Mouse (Mus musculus) kidney, adult 18-20 months (tissue): ENCODE data around the gene Cd300ld2.
A peak's percentile ranks its signal among the peaks of the same experiment; 100 is the strongest.
"Not testable (repeated sequence)": the region's sequence is repeated elsewhere in the genome, so short reads cannot be mapped to it uniquely, and the experiment has no call there.

Source experiments
- DNase-seq: peaks from one replicate; pipeline ENCODE4 v3.0.0; 2021

The Cd300ld2 gene

DNA sequence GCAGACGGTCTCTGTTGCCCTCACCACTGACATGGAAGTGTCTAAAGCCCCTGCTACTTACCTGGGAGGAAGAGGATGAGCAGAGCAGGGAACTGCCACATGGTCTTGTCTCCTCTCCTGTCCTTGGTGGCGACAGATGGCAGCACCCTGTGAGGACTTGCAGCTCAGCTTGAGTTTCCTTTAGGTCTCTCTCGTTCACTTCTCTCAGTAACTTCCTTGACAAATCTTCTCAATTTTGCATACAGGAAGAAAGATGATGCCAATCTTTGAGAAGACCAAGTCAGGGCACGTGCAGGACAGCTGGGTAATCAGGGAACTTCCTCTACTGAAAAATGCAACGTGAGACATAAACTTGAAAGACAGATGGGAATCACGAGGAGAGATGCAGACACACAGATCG, at the start of gene Cd300ld2:
Gene Cd300ld2, minus strand, starts transcription at position 101 of the 400 bp plus-strand sequence.
- DNase-seq: not testable (repeated sequence)

DNA sequence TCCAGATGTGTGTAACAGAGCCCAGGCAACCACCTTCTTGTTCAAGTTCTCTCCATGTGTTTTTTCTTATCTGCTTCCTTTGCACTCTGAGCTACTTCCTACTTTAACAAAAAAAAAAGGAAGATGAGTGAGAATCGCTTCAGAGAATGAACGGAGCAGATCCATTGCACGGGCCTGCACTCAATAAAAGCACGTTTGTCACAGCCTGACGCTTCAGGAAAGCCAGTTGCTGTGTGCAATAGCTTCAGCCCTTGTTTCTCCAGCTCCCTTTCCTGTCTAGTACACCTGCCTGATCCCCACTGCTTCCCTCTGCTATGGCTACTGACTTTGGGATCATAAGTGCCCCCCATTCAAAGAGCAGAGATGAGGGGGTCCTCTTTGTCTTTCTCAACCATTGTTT, 46.1 kb upstream of the Cd300ld2 start, which contains the start of gene Cd300e:
Gene Cd300e, minus strand, starts transcription at position 101 of the 400 bp plus-strand sequence.
- DNase-seq: no peak

DNA sequence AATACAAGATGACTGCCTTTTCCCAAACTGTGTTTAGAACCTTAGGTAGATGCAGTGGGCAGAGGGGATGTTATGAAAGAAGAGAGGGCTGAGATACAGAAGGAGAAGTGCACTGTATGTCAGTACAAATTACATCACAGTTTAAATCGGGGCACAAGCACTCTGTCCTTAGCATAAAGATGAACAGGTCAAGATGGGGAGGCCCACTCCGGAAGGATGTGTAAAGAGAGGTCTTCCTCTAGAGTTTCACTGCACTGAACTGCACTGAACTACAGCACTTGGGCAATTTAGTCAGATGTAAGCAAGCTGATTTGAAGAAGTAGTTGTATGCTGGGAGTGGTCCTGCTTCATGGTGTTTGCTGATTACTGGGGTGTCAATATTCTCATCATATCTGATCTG, 43.8 kb upstream of the Cd300ld2 start:
- DNase-seq: no peak

- DNase-seq: no peak
Measured at GRCm38 (mm10) chr11:115058701-115059100, 42.7 kb upstream of the Cd300ld2 start.

DNA sequence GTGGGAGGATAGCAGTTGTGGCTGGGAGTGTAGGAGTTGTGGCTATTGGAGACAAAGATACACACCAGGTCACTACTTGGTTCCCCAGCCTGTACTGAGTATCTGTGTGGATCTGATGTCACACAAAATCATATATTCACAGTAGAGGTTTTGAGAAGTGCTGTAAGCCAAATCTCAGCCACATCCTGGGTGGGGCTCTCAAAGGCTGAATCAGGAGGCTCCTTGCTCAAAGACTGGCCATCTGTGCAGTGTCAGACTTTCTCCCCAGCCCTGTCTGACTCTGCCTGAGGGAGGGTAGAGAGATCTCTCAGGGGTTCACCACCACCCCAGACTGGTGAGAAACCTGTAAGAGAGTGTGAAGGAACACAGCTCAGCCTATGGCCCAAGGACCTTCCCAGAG, 38.5 kb upstream of the Cd300ld2 start:
- DNase-seq: no peak

GRCm38 (mm10) chr11:115052991-115053390, 37.0 kb upstream of the Cd300ld2 start:
- DNase-seq: no peak

GRCm38 (mm10) chr11:115052206-115052605, 36.2 kb upstream of the Cd300ld2 start:
- DNase-seq: peak; percentile 33

GRCm38 (mm10) chr11:115049282-115049895, 33.4 kb upstream of the Cd300ld2 start:
- DNase-seq: no peak

DNA sequence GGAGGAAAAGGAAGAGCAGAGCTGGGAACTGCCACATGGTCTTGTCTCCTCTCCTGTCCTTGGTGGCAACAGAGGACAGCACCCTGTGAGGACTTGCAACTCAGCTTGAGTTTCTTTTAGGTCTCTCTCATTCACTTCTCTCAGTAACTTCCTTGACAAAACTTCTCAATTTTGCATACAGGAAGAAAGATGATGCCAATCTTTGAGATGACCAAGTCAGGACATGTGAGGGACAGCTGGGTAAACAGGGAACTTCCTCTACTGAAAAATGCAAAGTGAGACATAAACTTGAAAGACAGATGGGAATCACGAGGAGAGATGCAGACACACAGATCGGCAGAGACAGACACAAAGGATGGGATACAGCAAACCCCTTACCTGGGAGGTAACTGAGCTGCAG, 32.3 kb upstream of the Cd300ld2 start, which contains the start of gene Cd300ld3:
Gene Cd300ld3, minus strand, starts transcription at position 151 of the 400 bp plus-strand sequence.
- no peak for DNase-seq

GRCm38 (mm10) chr11:115037669-115038068, 21.7 kb upstream of the Cd300ld2 start, which contains the start of gene Cd300ld5:
Gene Cd300ld5 (minus strand): TSS chr11:115037769.
- DNase-seq: not testable (repeated sequence)

- DNase-seq: not testable (repeated sequence)
Measured at GRCm38 (mm10) chr11:115026912-115027311, 10.9 kb upstream of the Cd300ld2 start, which contains the start of gene Cd300ld4. Gene Cd300ld4 (minus strand): TSS chr11:115027012.

DNA sequence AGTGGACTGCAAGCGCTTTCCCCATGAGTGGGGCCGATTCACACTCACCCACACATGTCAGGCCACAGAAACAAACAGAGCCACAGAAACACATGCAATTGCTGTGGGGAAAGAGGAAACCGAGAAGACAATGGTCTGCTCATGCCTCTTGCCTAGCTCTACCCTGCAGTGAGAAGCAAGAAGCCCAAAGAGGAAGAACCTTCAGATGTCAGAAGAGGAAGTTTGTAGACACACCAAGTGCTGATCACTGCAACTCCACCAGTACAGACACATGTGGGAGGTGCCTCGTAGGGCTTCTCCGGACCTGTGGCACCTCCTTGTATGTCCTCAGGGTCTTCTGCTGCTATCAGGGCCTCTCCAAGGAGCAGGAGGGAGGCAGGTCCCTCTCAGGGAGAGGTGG, 11.9 kb downstream of the Cd300ld2 start:
- no peak for DNase-seq

- no peak for DNase-seq
Measured at GRCm38 (mm10) chr11:115001474-115002040, 14.4 kb downstream of the Cd300ld2 start, which contains the start of gene Cd300c2. Gene Cd300c2 (minus strand): TSS chr11:115001880.

DNA sequence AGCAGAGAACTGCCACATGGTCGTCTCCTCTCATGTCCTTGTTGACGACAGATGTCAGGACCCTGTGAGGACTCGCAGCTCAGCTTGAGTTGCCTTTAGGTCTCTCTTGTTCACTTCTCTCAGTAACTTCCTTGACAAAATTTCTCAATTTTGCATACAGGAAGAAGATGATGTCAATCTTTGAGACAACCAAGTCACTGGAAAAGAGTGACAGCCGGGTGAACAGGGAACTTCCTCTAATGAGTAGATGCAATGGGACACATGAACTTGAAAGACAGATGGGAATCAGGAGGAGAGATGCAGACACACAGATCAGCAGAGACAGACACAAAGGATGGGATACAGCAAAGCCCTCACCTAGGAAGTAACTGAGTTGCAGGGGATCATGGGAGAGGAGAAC, 26.2 kb downstream of the Cd300ld2 start, which contains the start of gene Cd300ld:
Gene Cd300ld, minus strand, starts transcription at position 130 of the 400 bp plus-strand sequence.
- no peak for DNase-seq

DNA sequence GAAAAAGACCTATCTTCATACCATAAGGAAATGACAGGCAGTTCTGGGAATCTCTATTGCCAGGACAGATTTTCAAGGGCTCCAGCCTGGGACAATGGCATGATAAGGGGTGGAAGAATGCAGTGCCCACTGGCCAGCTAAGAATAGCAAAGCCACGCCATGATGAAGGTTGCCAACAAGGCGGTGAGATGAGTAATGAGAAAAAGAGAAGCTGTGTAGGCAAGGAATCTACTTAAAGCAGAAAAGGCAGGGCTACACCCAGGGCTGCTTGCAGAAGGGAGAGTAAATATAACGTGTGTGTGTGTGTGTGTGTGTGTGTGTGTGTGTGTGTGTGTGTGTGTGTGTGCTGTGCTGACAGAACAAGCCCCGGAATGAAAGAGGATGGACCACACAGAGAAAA, 34.1 kb downstream of the Cd300ld2 start:
- DNase-seq: no peak

GRCm38 (mm10) chr11:114972726-114973125, 43.3 kb downstream of the Cd300ld2 start:
- DNase-seq: no peak

- DNase-seq: no peak
Measured at GRCm38 (mm10) chr11:114968752-114969207, 47.2 kb downstream of the Cd300ld2 start, which contains the start of gene Cd300c. Gene Cd300c (minus strand): TSS chr11:114969157.

- DNase-seq: no peak
Measured at GRCm38 (mm10) chr11:114965182-114965828, 50.7 kb downstream of the Cd300ld2 start.

- no peak for DNase-seq
Measured at GRCm38 (mm10) chr11:114960369-114960768, 55.6 kb downstream of the Cd300ld2 start.
